Mouse (Mus musculus): ENCODE measurements around the gene Anp32e.
A peak's percentile ranks its signal among the peaks of the same experiment; 100 is the strongest.

DNA sequence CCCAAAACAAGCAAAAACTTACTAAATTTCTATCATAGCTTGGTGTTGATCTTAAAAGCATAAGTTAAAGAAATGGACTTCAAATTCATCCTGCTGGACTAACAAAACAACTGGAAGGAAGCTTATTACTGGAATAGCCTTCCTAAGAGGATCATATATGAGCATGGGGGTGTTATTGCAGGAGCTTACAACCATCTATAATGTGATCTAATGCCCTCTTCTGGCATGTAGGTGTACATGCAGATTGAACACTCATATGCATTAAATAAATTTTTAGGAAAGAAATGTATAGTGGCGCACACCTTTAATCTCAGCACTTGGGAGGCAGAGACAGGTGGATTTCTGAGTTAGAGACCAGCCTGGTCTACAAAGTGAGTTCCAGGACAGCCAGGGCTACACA lies 30.8 kb downstream of the Anp32e start:
- TF ChIP-seq CTCF (IDR thresholded peaks at IDR 0.05) (peak; percentile 47), EP300 (IDR thresholded peaks at IDR 0.05) (no peak)

Data from lung, postnatal 0 days (tissue).